Comparison of ENCODE assay signal across 12 mouse cellular contexts in the genomic region with DNA sequence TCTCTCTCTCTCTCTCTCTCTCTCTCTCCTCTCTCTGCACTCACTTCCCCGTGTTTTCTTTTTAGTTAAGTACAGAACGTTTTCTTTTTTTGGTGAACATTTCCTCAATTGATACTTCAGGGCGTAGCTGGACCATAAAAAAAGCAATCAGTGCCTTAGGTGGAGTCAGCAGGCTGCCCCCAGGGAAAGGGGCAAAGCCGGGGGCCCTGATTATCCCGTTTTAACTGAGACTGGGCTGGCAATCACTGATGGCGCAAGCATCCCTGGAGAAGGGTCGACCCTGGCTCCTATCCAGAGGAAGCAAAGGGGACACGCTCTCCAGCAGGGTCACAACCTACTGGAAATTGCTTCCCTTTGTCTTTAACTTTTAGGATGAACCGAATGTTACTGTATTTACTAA. TPM values are rescaled to one million over a fixed set of nuclear protein-coding genes. Genes with fewer than 3 reads are reported as not detected.
DNase-seq lines count a peak whose midpoint lies in the region; ATAC-seq and TF ChIP-seq lines count a peak whose summit lies in the region.
"Had no signal": no experiment of that assay in that cellular context is flagged by ENCODE, and none has a peak within 500 bp of the region (broad histone marks: within the 10 kb centered on the region; RNA-seq: fewer than 3 reads in every experiment).

No protein-coding gene starts in this region.

- peak overlapping the region; percentile 63 for H3K4me2 ChIP-seq in heart, embryonic 12.5 days
- 0 out of 2 replicates have a peak overlapping the region, but pooled peaks have one; percentile 10 for H3K4me2 ChIP-seq in hindbrain, embryonic 14.5 days (replicated peaks)
- H3K4me2 ChIP-seq in liver, postnatal 0 days (ENCODE audit: low read depth, low read length): peak overlapping the region; percentile 66
- H3K4me2 ChIP-seq: forebrain, embryonic 13.5 days had no signal

- TF ChIP-seq POLR2A in ES-Bruce4 (IDR thresholded peaks at IDR 0.05; ENCODE audit: insufficient read depth, low read length): no peak

- H3K27me3 ChIP-seq in heart, embryonic 12.5 days (replicated peaks): peaks cover 37% of the 10 kb centered on the region
- H3K27me3 ChIP-seq in ES-Bruce4 (ENCODE audit: control insufficient read depth, insufficient read depth, low read length, poor library complexity, severe bottlenecking): no peaks in the 10 kb centered on the region
- H3K27me3 ChIP-seq in hindbrain, embryonic 14.5 days (ENCODE audit: control insufficient read depth, insufficient read depth, low read length): peaks cover 50% of the 10 kb centered on the region
- H3K27me3 ChIP-seq in liver, postnatal 0 days (ENCODE audit: insufficient read depth, low read length): 0 out of 2 replicates have a peak, but pooled peaks cover 8% of the 10 kb centered on the region

- H3K36me3 ChIP-seq in heart, embryonic 12.5 days: no peaks in the 10 kb centered on the region
- H3K36me3 ChIP-seq in ES-Bruce4 (ENCODE audit: control insufficient read depth, insufficient read depth, low read length, poor library complexity, severe bottlenecking): no peaks in the 10 kb centered on the region
- no peaks in the 10 kb centered on the region for H3K36me3 ChIP-seq in hindbrain, embryonic 14.5 days (replicated peaks; ENCODE audit: control insufficient read depth, insufficient read depth)
- no peaks in the 10 kb centered on the region for H3K36me3 ChIP-seq in liver, postnatal 0 days (replicated peaks; ENCODE audit: insufficient read depth, low read length)

- H3K9ac ChIP-seq in heart, embryonic 12.5 days: 0 out of 2 replicates have a peak overlapping the region, but pooled peaks have one; percentile 50
- H3K9ac ChIP-seq in ES-Bruce4 (ENCODE audit: low read depth, poor library complexity, severe bottlenecking): peak overlapping the region; percentile 60
- no peak overlapping the region for H3K9ac ChIP-seq in hindbrain, embryonic 14.5 days
- peak overlapping the region; percentile 55 for H3K9ac ChIP-seq in liver, postnatal 0 days (replicated peaks)
- H3K9ac ChIP-seq: forebrain, embryonic 13.5 days had no signal

- peak overlapping the region; percentile 27 for H3K4me3 ChIP-seq in heart, embryonic 12.5 days
- H3K4me3 ChIP-seq in ES-Bruce4 (ENCODE audit: low read depth, low read length): no peak overlapping the region; the same call in 1 of the 2 replicates
- no peak overlapping the region for H3K4me3 ChIP-seq in hindbrain, embryonic 14.5 days (replicated peaks; ENCODE audit: low read length)
- peak overlapping the region; percentile 29 for H3K4me3 ChIP-seq in liver, postnatal 0 days (ENCODE audit: low read depth, low read length)
- H3K4me3 ChIP-seq: forebrain, embryonic 13.5 days had no signal

- 7% methylated on average over 9 of the region's 9 CpGs for WGBS in heart, embryonic 12.5 days
- WGBS in hindbrain, embryonic 14.5 days: 5% methylated on average over 9 of the region's 9 CpGs
- 8% methylated on average over 9 of the region's 9 CpGs for WGBS in liver, postnatal 0 days (ENCODE audit: insufficient replicate concordance)

- H3K27ac ChIP-seq in heart, embryonic 12.5 days (ENCODE audit: poor library complexity, severe bottlenecking): no peak overlapping the region
- H3K27ac ChIP-seq in ES-Bruce4 (ENCODE audit: insufficient read depth, low read length): peak overlapping the region; percentile 21
- no peak overlapping the region for H3K27ac ChIP-seq in hindbrain, embryonic 14.5 days
- peak overlapping the region; percentile 82 for H3K27ac ChIP-seq in liver, postnatal 0 days (ENCODE audit: low read depth)
- H3K27ac ChIP-seq: forebrain, embryonic 13.5 days had no signal

- no peak for ATAC-seq in heart, embryonic 12.5 days (ENCODE audit: insufficient number of reproducible peaks, low FRiP score)
- no peak for ATAC-seq in hindbrain, embryonic 14.5 days (ENCODE audit: low FRiP score)
- ATAC-seq in liver, postnatal 0 days: no peak
- ATAC-seq: CD4-positive, CD25-positive, alpha-beta regulatory T cell, adult 4 months had no signal

- DNase-seq in heart, postnatal 14 days: no peak
- no peak for DNase-seq in hindbrain, embryonic 14.5 days (ENCODE audit: low spot score)
- no peak for DNase-seq in liver, postnatal 0 days
- DNase-seq in spleen, adult 18-20 months: no peak
- DNase-seq in thymus, postnatal 36 days: no peak
- DNase-seq in ovary, postnatal 10 days (ENCODE audit: low spot score): no peak
- DNase-seq: cerebellum, adult 9-11 months; kidney, adult 8-10 months had no signal

- no peak for TF ChIP-seq EP300 in ES-Bruce4 (IDR thresholded peaks at IDR 0.05; ENCODE audit: insufficient read depth, low read depth, low read length)
- no peak for TF ChIP-seq EP300 in liver, postnatal 0 days (IDR thresholded peaks at IDR 0.05; ENCODE audit: low read depth)

- no peak for TF ChIP-seq CTCF in ES-Bruce4 (IDR thresholded peaks at IDR 0.05; ENCODE audit: low read depth, low read length)
- TF ChIP-seq CTCF in liver, postnatal 0 days (IDR thresholded peaks at IDR 0.05; ENCODE audit: low read depth): no peak

- intact Hi-C loops in heart, postnatal 14 days (cut with DNase I): loop anchor here (10.0 kb wide), 1 partner anchor 404 kb away; no protein-coding TSS in a partner anchor

- H3K9me3 ChIP-seq in heart, embryonic 12.5 days (replicated peaks): no peaks in the 10 kb centered on the region
- no peaks in the 10 kb centered on the region for H3K9me3 ChIP-seq in ES-Bruce4 (replicated peaks; ENCODE audit: control insufficient read depth, insufficient read depth, low read length, poor library complexity, severe bottlenecking)
- no peaks in the 10 kb centered on the region for H3K9me3 ChIP-seq in hindbrain, embryonic 14.5 days (ENCODE audit: control insufficient read depth, low read length)
- no peaks in the 10 kb centered on the region for H3K9me3 ChIP-seq in liver, postnatal 0 days (ENCODE audit: low read length)
- H3K9me3 ChIP-seq: forebrain, embryonic 13.5 days had no signal

- H3K4me1 ChIP-seq in heart, embryonic 12.5 days (replicated peaks): peaks cover 16% of the 10 kb centered on the region
- H3K4me1 ChIP-seq in ES-Bruce4 (ENCODE audit: control insufficient read depth, insufficient read depth, low read length): no peaks in the 10 kb centered on the region
- no peaks in the 10 kb centered on the region for H3K4me1 ChIP-seq in hindbrain, embryonic 14.5 days (replicated peaks; ENCODE audit: control insufficient read depth, insufficient read depth, low read length)
- H3K4me1 ChIP-seq in liver, postnatal 0 days (ENCODE audit: insufficient read depth): no peaks in the 10 kb centered on the region; the same call in 1 of the 2 replicates

RNA-seq across cellular contexts. Expression of gene Nr5a2, which starts 1.6 kb away (rescaled TPM):
- polyA plus RNA-seq in heart, embryonic 12.5 days (2016; fragmentation: Nextera tagmentation; extraction: Ambion mirVana): 0.04 and 0.12 TPM in 2 replicates
- total RNA-seq in heart, postnatal 14 days (2021): 1 to 10 TPM; 1.6 to 2.2 TPM
- 32.7 and 33.9 TPM in 2 replicates for polyA plus RNA-seq in ES-Bruce4 (2011; ENCODE audit: insufficient read depth, insufficient read length, low read depth, missing spikeins)
- 1.0 and 1.3 TPM in 2 replicates for polyA plus RNA-seq in hindbrain, embryonic 14.5 days (2014; fragmentation: Nextera tagmentation; extraction: Ambion mirVana)
- 3.1 and 3.2 TPM in 2 replicates for polyA plus RNA-seq in liver, postnatal 0 days (2015; fragmentation: Nextera tagmentation; extraction: Ambion mirVana)

Comparison
In these comparisons a context has a peak if more than half of its experiments do, and no peak if none do; other contexts are left out.
1. H3K27ac ChIP-seq: peak in ES-Bruce4 (single experiment) and liver, postnatal 0 days (single experiment); none in heart, embryonic 12.5 days (single experiment) and hindbrain, embryonic 14.5 days (single experiment).
2. H3K4me2 ChIP-seq: peak in every context shown above with its lines; median percentile 66 in liver, postnatal 0 days; 63 in heart, embryonic 12.5 days; 10 in hindbrain, embryonic 14.5 days.
3. H3K4me3 ChIP-seq: peak in heart, embryonic 12.5 days (single experiment) and liver, postnatal 0 days (single experiment); none in ES-Bruce4 (single experiment) and hindbrain, embryonic 14.5 days (single experiment).